Mouse (Mus musculus): Measurements from ENCODE around the gene Pik3c2g. TPM values are rescaled to one million over a fixed set of nuclear protein-coding genes. Genes with fewer than 3 reads are reported as not detected.

Gene Pik3c2g
- total RNA-seq, 2 experiments from 2014 or later = 0.46 to 0.82 TPM

GRCm38 (mm10) chr6:139735708-139736626 lies 148.9 kb downstream of the Pik3c2g start:
- DNase-seq (ENCODE audit: low spot score in 2 of 2) = no peak

GRCm38 (mm10) chr6:139738350-139738749 lies 151.3 kb downstream of the Pik3c2g start:
- no peak for DNase-seq (ENCODE audit: low spot score in 2 of 2)

- no peak for DNase-seq (ENCODE audit: low spot score in 2 of 2)
Observed at GRCm38 (mm10) chr6:139742693-139743432, 155.8 kb downstream of the Pik3c2g start.

- no peak for DNase-seq (ENCODE audit: low spot score in 2 of 2)
Observed at GRCm38 (mm10) chr6:139746758-139747479, 159.9 kb downstream of the Pik3c2g start.

- DNase-seq (ENCODE audit: low spot score in 2 of 2) = no peak
Observed at GRCm38 (mm10) chr6:139748091-139748771, 161.2 kb downstream of the Pik3c2g start.

GRCm38 (mm10) chr6:139750599-139750998 lies 163.6 kb downstream of the Pik3c2g start:
- no peak for DNase-seq (ENCODE audit: low spot score in 2 of 2)

- DNase-seq (ENCODE audit: low spot score in 2 of 2) = no peak
Observed at GRCm38 (mm10) chr6:139751022-139751421, 164.0 kb downstream of the Pik3c2g start.

- no peak for DNase-seq (ENCODE audit: low spot score in 2 of 2)
Observed at GRCm38 (mm10) chr6:139757876-139758275, 170.9 kb downstream of the Pik3c2g start.

- no peak for DNase-seq (ENCODE audit: low spot score in 2 of 2)
Observed at GRCm38 (mm10) chr6:139760978-139761377, 174.0 kb downstream of the Pik3c2g start.

GRCm38 (mm10) chr6:139764398-139764797 lies 177.4 kb downstream of the Pik3c2g start:
- no peak for DNase-seq (ENCODE audit: low spot score in 2 of 2)

- no peak for DNase-seq (ENCODE audit: low spot score in 2 of 2)
Observed at GRCm38 (mm10) chr6:139769744-139770473, 182.9 kb downstream of the Pik3c2g start.

- DNase-seq (ENCODE audit: low spot score in 2 of 2) = no peak
Observed at GRCm38 (mm10) chr6:139770535-139770934, 183.5 kb downstream of the Pik3c2g start.

- no peak for DNase-seq (ENCODE audit: low spot score in 2 of 2)
Observed at GRCm38 (mm10) chr6:139777576-139778282, 190.7 kb downstream of the Pik3c2g start.

- DNase-seq (ENCODE audit: low spot score in 2 of 2) = no peak
Observed at GRCm38 (mm10) chr6:139780028-139780427, 193.0 kb downstream of the Pik3c2g start.

- DNase-seq (ENCODE audit: low spot score in 2 of 2) = no peak
Observed at GRCm38 (mm10) chr6:139789479-139789878, 202.5 kb downstream of the Pik3c2g start.

- DNase-seq (ENCODE audit: low spot score in 2 of 2) = no peak
Observed at GRCm38 (mm10) chr6:139799541-139800226, 212.7 kb downstream of the Pik3c2g start.

GRCm38 (mm10) chr6:139821916-139822315 lies 234.9 kb downstream of the Pik3c2g start:
- DNase-seq (ENCODE audit: low spot score in 2 of 2) = no peak

GRCm38 (mm10) chr6:139838239-139838638 lies 251.2 kb downstream of the Pik3c2g start:
- no peak for DNase-seq (ENCODE audit: low spot score in 2 of 2)

- DNase-seq (ENCODE audit: low spot score in 2 of 2) = no peak
Observed at GRCm38 (mm10) chr6:139838713-139839112, 251.7 kb downstream of the Pik3c2g start.
